Mouse (Mus musculus) kidney, embryonic 15.5 days (tissue): ENCODE data around the gene Etl4. TPM values are rescaled to one million over a fixed set of nuclear protein-coding genes. Genes with fewer than 3 reads are reported as not detected.
A peak's percentile ranks its signal among the peaks of the same experiment; 100 is the strongest.

Source experiments
- ATAC-seq: fragments of 200-750 bp; cut with Nextera tagmentation; replicated peaks from 2 replicates; pipeline ENCODE4 v1.8.0; 2017; ENCODE audit warnings: moderate TSS enrichment; ENCODE audit not compliant: low FRiP score
- H3K27ac ChIP-seq: fragments of 300-500 bp; sonication (generic); 2 replicates; pipeline ENCODE4 v1.5.1; 2015; ENCODE audit warnings: mild to moderate bottlenecking, inconsistent platforms
- H3K27me3 ChIP-seq: fragments of 300-500 bp; sonication (generic); 2 replicates; pipeline ENCODE4 v1.6.1; 2015; ENCODE audit warnings: inconsistent platforms
- H3K36me3 ChIP-seq: fragments of 300-500 bp; sonication (generic); 2 replicates; pipeline ENCODE4 v1.6.1; 2015; ENCODE audit warnings: inconsistent platforms
- H3K4me1 ChIP-seq: fragments of 300-500 bp; sonication (generic); 2 replicates; pipeline ENCODE4 v1.6.1; 2015; ENCODE audit warnings: inconsistent platforms
- H3K4me2 ChIP-seq: fragments of 300-500 bp; sonication (generic); 2 replicates; pipeline ENCODE4 v1.6.1; 2015; ENCODE audit warnings: moderate library complexity, mild to moderate bottlenecking, inconsistent platforms
- H3K4me3 ChIP-seq: fragments of 300-500 bp; sonication (generic); replicated peaks from 2 replicates; pipeline ENCODE4 v1.5.1; 2015; ENCODE audit warnings: mild to moderate bottlenecking, inconsistent platforms
- H3K9ac ChIP-seq: fragments of 300-500 bp; sonication (generic); 2 replicates; pipeline ENCODE4 v1.6.1; 2015; ENCODE audit warnings: mild to moderate bottlenecking, inconsistent platforms
- H3K9me3 ChIP-seq: fragments of 300-500 bp; sonication (generic); replicated peaks from 2 replicates; pipeline ENCODE4 v1.6.1; 2016; ENCODE audit warnings: inconsistent platforms
- WGBS: fragments of 180-500 bp; shearing (Covaris S2); methylation state at CpG from one replicate; pipeline ENCODE4 v1.1.7; 2015; ENCODE audit warnings: mixed read lengths; 5-methylcytosine and 5-hydroxymethylcytosine counted together
- polyA plus RNA-seq: library from polyadenylated mRNA; unstranded; fragments of >200 nt; fragmentation: Nextera tagmentation; extraction: Ambion mirVana; gene quantifications from 2 replicates; pipeline ENCODE4 v1.2.1, GENCODE M21; 2015

Etl4 gene
- polyA plus RNA-seq = 61.4 and 63.2 TPM in 2 replicates

DNA sequence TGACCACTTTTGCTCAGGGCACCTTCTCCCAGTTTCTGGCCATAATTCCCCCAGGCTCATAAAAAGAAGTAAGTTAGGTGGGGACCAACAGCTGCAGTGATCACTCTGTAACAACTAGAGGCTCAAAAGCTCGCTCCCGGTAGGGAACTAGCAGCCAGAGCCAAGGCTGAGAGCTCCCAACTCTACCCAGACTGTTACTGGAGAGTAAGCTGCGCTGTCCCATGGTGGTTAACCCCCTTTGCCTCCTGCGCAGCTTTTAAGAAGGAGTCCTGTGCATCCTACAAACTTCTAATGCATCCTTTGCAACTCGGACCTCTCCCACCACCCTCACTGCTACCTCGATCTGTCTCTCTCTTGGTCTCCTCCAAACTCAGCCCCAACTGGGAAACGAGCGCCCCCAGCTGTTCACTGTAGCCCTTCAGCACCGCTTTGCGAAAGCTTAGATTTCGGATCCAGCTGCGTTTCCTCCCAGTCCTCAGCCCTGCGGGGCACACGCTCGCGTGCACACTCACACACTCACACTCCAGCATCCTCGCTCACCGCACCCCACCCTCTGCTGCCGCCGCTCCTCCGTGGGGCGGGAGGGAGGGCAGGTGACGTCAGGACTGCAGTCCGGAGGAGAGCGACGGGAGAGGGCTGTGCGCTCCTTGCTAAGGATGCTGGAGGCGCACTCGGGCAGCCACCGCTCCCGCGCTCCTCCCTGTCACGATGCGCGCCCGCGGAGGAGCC, at the start of gene Etl4:
Gene Etl4 (plus strand): TSS at position 610 of the 729 bp plus-strand sequence.
- no peak within 1 kb of the TSS for H3K27ac ChIP-seq
- ATAC-seq = peak; percentile 95
- no peaks in the 10 kb centered on the region for H3K9me3 ChIP-seq
- H3K9ac ChIP-seq = peak within 1 kb of the TSS; percentile 11; the same call in 1 of the 2 replicates
- H3K4me3 ChIP-seq = peak within 1 kb of the TSS; percentile 54
- under 1% methylated on average over 37 of the region's 37 CpGs for WGBS
- peaks cover 17% of the 10 kb centered on the region for H3K4me1 ChIP-seq
- peak within 1 kb of the TSS; percentile 85 for H3K4me2 ChIP-seq
- H3K27me3 ChIP-seq = peaks cover 51% of the 10 kb centered on the region
- H3K36me3 ChIP-seq = no peaks in the 10 kb centered on the region

DNA sequence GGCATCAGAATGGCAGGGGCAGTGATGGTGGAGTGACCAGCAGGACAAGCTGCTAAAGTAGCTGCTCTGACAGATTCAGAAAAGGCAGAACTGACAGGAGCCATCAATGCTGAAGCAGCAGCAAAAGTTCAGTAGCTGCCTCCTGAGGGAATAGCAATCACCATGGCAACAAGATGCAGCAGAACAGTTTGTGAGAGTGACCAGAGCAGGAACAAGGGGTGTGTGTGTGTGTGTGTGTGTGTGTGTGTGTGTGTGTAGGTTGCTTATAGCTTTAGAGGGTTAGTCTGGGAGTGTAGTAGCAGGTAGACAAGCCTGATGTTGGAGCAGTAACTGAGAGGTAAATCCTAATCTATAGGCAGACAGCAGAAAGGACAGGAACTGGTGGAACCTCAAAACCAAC, 40.4 kb upstream of the Etl4 start:
- Histone ChIP-seq H3K4me1 (no peaks in the 10 kb centered on the region), H3K27me3 (no peaks in the 10 kb centered on the region), H3K9me3 (no peaks in the 10 kb centered on the region), H3K9ac (no peak overlapping the region), H3K27ac (no peak overlapping the region), H3K4me3 (no peak overlapping the region), H3K4me2 (no peak overlapping the region), H3K36me3 (no peaks in the 10 kb centered on the region)
- ATAC-seq = no peak

DNA sequence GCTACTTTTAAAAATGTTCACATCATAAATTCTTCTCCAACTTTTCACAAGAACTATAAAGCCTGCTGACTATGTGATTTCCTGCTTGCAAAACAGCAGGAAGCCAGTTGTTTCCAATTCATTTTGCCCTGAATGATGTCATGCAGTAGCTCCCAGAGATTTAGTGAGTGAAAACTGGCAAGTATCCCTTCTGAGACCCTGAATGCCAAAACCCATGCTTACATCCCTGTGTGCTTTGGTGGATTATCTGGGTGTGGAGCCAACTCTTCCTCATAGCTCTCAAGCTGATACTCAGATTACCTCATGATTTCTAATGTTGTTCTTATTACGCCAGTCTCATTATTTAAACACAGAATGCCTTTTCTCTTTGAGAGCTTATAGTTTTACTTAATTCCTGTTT, 37.7 kb upstream of the Etl4 start:
- Histone ChIP-seq H3K4me2 (no peak overlapping the region), H3K4me3 (no peak overlapping the region), H3K9ac (no peak overlapping the region), H3K27ac (no peak overlapping the region), H3K36me3 (no peaks in the 10 kb centered on the region), H3K27me3 (no peaks in the 10 kb centered on the region), H3K4me1 (no peaks in the 10 kb centered on the region), H3K9me3 (no peaks in the 10 kb centered on the region)
- no peak for ATAC-seq
- WGBS = 83% methylated on average over 1 of the region's 1 CpGs

DNA sequence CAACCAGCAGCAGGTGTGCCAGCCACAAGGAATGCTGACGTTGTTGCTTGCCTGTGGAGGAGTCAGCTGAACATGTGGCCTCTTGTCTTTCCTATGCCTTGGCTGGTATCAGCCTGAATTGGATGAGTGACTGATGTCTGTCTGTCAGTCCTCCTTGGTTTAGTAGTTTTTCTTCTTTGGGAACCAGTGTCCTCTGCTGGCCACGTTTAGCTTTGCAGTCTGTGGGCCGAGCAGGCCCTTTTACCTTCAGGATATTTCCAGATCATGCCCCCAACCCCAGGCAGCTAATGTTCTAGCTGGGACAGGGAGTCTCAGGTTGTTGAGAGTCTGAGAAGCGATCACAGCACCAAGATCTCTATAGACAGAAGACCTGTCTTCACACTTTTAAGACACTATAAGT, 18.7 kb upstream of the Etl4 start:
- 47% methylated on average over 4 of the region's 4 CpGs for WGBS
- no peaks in the 10 kb centered on the region for H3K27me3 ChIP-seq
- H3K4me1 ChIP-seq = no peaks in the 10 kb centered on the region
- ATAC-seq = no peak
- no peak overlapping the region for H3K27ac ChIP-seq
- no peak overlapping the region for H3K4me2 ChIP-seq
- no peak overlapping the region for H3K9ac ChIP-seq
- no peak overlapping the region for H3K4me3 ChIP-seq
- H3K9me3 ChIP-seq = no peaks in the 10 kb centered on the region
- no peaks in the 10 kb centered on the region for H3K36me3 ChIP-seq

DNA sequence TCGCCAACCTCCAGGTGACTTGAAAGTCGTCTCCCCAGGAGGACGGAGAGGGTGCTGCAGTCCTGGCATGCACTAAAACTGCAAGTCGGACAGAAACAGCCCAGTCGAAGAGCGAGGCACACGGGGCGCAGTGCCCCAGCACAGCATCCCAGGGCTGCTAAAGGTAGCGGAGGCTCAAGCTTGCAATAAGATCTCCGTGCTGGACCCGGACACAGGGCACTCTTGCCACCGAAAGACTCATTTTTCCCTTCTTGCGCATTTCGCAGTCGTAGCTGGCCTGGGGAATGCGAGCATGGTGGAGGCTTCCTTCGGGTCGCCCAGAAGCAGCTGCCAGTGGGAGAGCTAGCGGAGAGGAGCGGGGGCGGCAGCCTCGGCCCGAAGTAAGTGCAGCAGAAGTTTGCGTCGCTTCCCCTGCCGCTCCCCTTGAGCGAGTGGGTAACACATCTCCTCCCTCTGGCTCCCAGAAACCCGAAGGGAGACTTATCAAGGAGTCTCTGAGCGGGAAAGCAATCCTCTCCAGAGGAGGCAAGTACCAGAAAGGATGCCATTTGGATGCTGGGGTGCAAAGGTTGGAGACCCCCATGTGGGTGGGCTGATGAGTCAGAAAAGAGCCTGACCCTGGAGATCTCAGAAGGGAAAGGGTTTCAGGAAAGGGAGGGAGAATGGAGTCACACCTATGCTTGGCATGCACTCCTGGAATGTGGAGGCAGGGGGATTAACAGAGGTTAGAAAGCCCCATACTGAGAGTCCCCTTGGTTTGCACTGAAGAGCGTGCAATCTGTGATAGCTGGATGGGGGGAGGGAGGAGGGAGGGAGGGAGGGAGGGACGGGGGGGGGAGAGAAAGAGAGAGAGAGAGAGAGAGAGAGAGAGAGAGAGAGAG, 560 bp downstream of the Etl4 start:
- H3K4me2 ChIP-seq = peak overlapping the region; percentile 85
- no peaks in the 10 kb centered on the region for H3K36me3 ChIP-seq
- H3K27me3 ChIP-seq = peaks cover 51% of the 10 kb centered on the region
- WGBS = under 1% methylated on average over 29 of the region's 31 CpGs
- H3K9me3 ChIP-seq = no peaks in the 10 kb centered on the region
- peak overlapping the region; percentile 54 for H3K4me3 ChIP-seq
- H3K4me1 ChIP-seq = peaks cover 17% of the 10 kb centered on the region
- peak overlapping the region; percentile 11; the same call in 1 of the 2 replicates for H3K9ac ChIP-seq
- ATAC-seq = peak; percentile 77
- no peak overlapping the region for H3K27ac ChIP-seq

DNA sequence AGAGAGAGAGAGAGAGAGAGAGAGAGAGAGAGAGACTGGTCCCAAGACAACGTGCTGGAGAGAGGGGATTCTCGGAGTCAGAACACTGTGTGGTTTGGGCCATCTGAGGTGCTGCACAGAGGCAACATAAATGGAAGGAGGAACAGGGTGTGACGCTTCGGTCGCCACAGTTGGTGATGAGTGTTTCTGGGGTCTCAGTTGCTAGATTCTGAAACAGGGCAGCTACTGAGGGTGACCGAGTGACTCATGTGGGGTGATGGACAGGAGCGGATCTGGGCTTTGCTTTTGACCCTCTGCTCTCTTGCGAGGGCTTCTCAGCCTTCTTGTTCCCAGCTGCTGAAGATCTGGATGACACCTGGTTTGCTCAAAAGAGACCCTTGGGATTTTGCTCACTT, 1.2 kb downstream of the Etl4 start:
- Histone ChIP-seq H3K9ac (no peak overlapping the region), H3K9me3 (no peaks in the 10 kb centered on the region), H3K27me3 (peaks cover 51% of the 10 kb centered on the region), H3K4me1 (peaks cover 17% of the 10 kb centered on the region), H3K4me3 (peak overlapping the region; percentile 54), H3K27ac (no peak overlapping the region), H3K36me3 (no peaks in the 10 kb centered on the region), H3K4me2 (peak overlapping the region; percentile 45)
- no peak for ATAC-seq
- 7% methylated on average over 8 of the region's 8 CpGs for WGBS

DNA sequence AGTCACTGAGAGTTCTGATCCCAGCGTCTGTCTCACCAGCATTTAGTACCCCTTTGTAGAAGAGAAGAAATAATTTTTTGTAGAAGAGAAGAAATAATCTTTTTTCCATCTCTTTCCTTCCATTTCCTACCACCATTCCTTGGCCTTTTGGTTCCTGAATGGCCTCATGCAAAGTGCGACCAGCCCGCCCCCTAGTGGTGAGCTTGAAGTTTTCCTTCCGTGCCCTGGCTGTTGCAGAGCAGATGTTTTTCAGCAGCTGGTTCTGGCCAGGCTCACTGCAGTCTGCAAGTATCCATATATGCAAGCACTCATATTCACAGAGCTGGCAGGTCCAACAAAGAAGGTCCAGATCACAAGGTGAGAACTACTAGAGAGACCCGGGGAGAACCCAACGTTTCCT, 9.6 kb downstream of the Etl4 start:
- Histone ChIP-seq H3K27me3 (no peaks in the 10 kb centered on the region), H3K4me3 (no peak overlapping the region), H3K27ac (no peak overlapping the region), H3K36me3 (no peaks in the 10 kb centered on the region), H3K4me1 (no peaks in the 10 kb centered on the region), H3K9ac (no peak overlapping the region), H3K4me2 (no peak overlapping the region), H3K9me3 (no peaks in the 10 kb centered on the region)
- WGBS = 31% methylated on average over 6 of the region's 6 CpGs
- ATAC-seq = no peak

DNA sequence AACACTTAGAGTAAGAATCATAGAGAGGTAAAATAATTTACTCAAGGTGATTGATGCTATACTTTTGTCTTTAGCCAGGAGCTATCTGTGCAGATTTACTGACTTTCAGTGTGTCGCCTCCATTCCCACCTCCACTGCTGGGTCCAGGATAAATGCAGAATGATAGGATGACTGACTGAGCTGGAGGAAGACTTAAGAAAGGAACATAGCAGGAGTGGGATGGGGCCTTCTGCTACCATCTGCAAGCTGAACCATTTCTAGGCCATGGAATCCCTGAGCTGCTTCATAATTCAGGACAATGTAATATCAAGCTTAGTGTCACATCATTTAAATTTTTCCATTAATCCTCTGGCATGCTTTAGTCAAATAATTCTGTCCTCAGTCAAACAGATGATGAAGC, 20.4 kb downstream of the Etl4 start:
- 85% methylated on average over 1 of the region's 1 CpGs for WGBS
- no peaks in the 10 kb centered on the region for H3K9me3 ChIP-seq
- ATAC-seq = no peak
- no peaks in the 10 kb centered on the region for H3K27me3 ChIP-seq
- no peak overlapping the region for H3K27ac ChIP-seq
- no peaks in the 10 kb centered on the region for H3K4me1 ChIP-seq
- no peak overlapping the region for H3K4me2 ChIP-seq
- no peak overlapping the region for H3K9ac ChIP-seq
- H3K4me3 ChIP-seq = no peak overlapping the region
- H3K36me3 ChIP-seq = no peaks in the 10 kb centered on the region

DNA sequence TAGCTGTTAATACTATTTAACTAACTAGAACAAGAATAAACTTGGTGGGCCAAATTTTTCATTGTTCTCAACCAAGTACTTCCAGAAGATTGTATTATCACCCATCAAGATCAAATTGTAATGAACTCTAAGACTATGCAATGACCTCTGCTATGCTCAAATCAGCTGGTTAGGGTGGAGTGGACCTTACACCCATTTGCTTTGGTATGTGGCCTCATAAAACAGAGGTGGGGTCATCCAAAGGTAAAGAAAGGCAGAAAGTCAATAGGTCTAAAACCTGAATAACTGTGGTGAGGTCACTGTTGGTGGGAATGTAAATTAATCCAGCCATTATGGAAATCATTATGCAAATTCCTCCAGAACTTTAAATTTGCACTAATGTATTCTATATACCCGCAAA, 24.3 kb downstream of the Etl4 start:
- no peaks in the 10 kb centered on the region for H3K9me3 ChIP-seq
- no peak overlapping the region for H3K4me2 ChIP-seq
- 76% methylated on average over 1 of the region's 1 CpGs for WGBS
- ATAC-seq = no peak
- H3K9ac ChIP-seq = no peak overlapping the region
- H3K4me1 ChIP-seq = no peaks in the 10 kb centered on the region
- no peaks in the 10 kb centered on the region for H3K27me3 ChIP-seq
- no peaks in the 10 kb centered on the region for H3K36me3 ChIP-seq
- no peak overlapping the region for H3K27ac ChIP-seq
- H3K4me3 ChIP-seq = no peak overlapping the region

DNA sequence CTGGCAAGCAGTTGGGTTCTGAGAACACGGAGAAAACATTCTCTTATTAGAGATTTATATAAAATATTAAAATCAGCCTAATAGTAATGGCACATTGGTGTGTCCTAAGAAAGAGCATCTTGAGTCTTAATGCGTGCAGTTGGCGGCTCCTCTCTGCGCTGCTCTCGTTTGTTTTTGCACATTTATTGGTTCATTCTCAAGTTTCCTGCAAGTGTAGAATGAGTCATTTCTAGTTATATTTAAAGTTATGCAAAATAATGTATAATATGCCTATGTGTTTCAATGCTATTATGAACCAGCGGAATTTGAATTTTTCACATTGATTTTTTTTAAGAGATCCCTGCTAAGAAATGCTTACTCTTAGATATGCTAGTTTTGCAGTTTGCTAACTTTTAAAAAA, 35.6 kb downstream of the Etl4 start:
- H3K4me2 ChIP-seq = no peak overlapping the region
- H3K4me1 ChIP-seq = no peaks in the 10 kb centered on the region
- no peaks in the 10 kb centered on the region for H3K27me3 ChIP-seq
- whole genome bisulfite sequencing = 92% methylated on average over 6 of the region's 6 CpGs
- no peaks in the 10 kb centered on the region for H3K9me3 ChIP-seq
- ATAC-seq = no peak
- no peak overlapping the region for H3K9ac ChIP-seq
- H3K4me3 ChIP-seq = no peak overlapping the region
- no peaks in the 10 kb centered on the region for H3K36me3 ChIP-seq
- H3K27ac ChIP-seq = no peak overlapping the region

DNA sequence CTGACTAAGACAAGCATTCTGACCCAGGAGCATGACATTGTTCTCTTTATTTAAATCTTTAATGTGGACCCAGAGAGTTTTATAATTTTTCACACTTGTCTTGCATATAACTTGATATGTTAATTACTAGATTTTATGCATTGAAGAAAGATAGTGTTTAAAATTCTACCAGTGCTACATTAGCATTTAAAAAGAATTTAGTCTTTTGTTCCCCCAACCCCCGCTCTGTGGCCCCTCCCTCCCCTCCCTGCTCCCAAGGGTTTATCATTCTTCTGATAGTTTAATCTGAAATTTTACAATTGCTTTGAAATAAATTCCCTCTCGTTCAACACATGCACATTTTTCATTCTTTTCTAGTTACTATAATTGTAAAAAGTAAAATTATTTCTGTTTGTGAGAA, 43.4 kb downstream of the Etl4 start:
- no peak overlapping the region for H3K9ac ChIP-seq
- no peak overlapping the region for H3K27ac ChIP-seq
- no peaks in the 10 kb centered on the region for H3K9me3 ChIP-seq
- no peaks in the 10 kb centered on the region for H3K4me1 ChIP-seq
- no peak overlapping the region for H3K4me3 ChIP-seq
- no peak overlapping the region for H3K4me2 ChIP-seq
- no peak for ATAC-seq
- no peaks in the 10 kb centered on the region for H3K27me3 ChIP-seq
- no peaks in the 10 kb centered on the region for H3K36me3 ChIP-seq
- 79% methylated on average over 2 of the region's 2 CpGs for WGBS

DNA sequence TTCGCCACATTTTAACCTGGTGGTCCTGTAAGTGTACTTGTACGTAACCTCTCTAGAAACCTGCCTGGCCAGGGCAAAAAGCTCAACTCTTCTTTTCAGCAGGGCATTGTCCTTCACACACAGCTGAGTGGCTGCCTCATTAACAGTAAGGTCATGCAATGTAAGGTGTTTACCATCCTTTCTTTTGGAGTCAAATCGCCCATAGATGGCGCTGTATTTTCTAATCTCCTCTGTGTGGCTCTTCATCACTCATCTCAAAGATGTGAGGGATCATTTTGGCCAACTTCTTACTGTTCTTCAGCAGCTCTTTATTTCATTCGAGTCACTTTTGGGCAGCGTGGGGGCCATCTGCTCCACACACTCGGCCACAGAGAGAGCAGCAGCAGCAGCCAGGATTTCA, 56.9 kb downstream of the Etl4 start:
- Histone ChIP-seq H3K9me3 (no peaks in the 10 kb centered on the region), H3K9ac (no peak overlapping the region), H3K27me3 (no peaks in the 10 kb centered on the region), H3K27ac (no peak overlapping the region), H3K36me3 (no peaks in the 10 kb centered on the region), H3K4me3 (no peak overlapping the region), H3K4me2 (no peak overlapping the region), H3K4me1 (no peaks in the 10 kb centered on the region)
- ATAC-seq = no peak
- WGBS = 58% methylated on average over 7 of the region's 7 CpGs
